ENCODE assay signal across 17 mouse cellular contexts in genomic region chr8:67328439-67328838, GRCm38 (mm10).
"Had no signal": no experiment of that assay in that cellular context is flagged by ENCODE, and none has a peak within 500 bp of the region (broad histone marks: within the 10 kb centered on the region; RNA-seq: fewer than 3 reads in every experiment).

No protein-coding gene starts in this region.

- H3K27ac ChIP-seq: kidney, postnatal 0 days; limb, embryonic 12.5 days; liver, embryonic 13.5 days; lung, embryonic 15.5 days; macrophage; midbrain, embryonic 13.5 days; neural tube, embryonic 15.5 days; stomach, postnatal 0 days had no signal

- H3K4me3 ChIP-seq: limb, embryonic 12.5 days; liver, embryonic 13.5 days; lung, embryonic 15.5 days; midbrain, embryonic 13.5 days; myocyte; neural tube, embryonic 15.5 days had no signal

- ATAC-seq: liver, postnatal 0 days; midbrain, embryonic 13.5 days had no signal

- DNase-seq: kidney, adult 8-10 months; kidney, postnatal 4 days; liver; liver, embryonic 13.5 days; liver, postnatal 0 days; lung, postnatal 14 days; right cerebral cortex, adult 18-20 months; right cerebral cortex, postnatal 25 days; thymus, postnatal 4 days had no signal
